Mouse (Mus musculus) spleen, adult 2 months (tissue): ENCODE results near the gene Myo1d. TPM values are rescaled to one million over a fixed set of nuclear protein-coding genes. Genes with fewer than 3 reads are reported as not detected.

Source experiments
- DNase-seq, 2 experiments: peaks; one replicate each; pipeline versions ENCODE4 v3.0.0 to v3.0.0-alpha.2; 2012 to 2021; ENCODE audit warnings: low spot score in 2 of 2, low read depth in 1 of 2
- H3K27ac ChIP-seq: fragments of 200-500 bp; 2 replicates; pipeline ENCODE4 v1.5.1; 2012; ENCODE audit warnings: low read length, inconsistent platforms; ENCODE audit not compliant: insufficient read depth
- H3K27me3 ChIP-seq: fragments of 200-500 bp; 2 replicates; pipeline ENCODE4 v1.6.1; 2012; ENCODE audit warnings: mild to moderate bottlenecking, moderate library complexity, low read length, inconsistent platforms; ENCODE audit not compliant: control insufficient read depth, insufficient read depth
- H3K36me3 ChIP-seq: fragments of 200-500 bp; 2 replicates; pipeline ENCODE4 v1.6.1; 2012; ENCODE audit warnings: mild to moderate bottlenecking, low read length, inconsistent platforms; ENCODE audit not compliant: control insufficient read depth, insufficient read depth
- H3K4me1 ChIP-seq: fragments of 200-500 bp; 2 replicates; pipeline ENCODE4 v1.6.1; 2011; ENCODE audit warnings: inconsistent platforms; ENCODE audit not compliant: control insufficient read depth, insufficient read depth, insufficient read length
- H3K4me3 ChIP-seq: fragments of 200-500 bp; 2 replicates; pipeline ENCODE4 v1.5.1; 2011; ENCODE audit warnings: mild to moderate bottlenecking, inconsistent platforms; ENCODE audit not compliant: insufficient read depth, insufficient read length; ENCODE audit errors: extremely low read depth
- CTCF ChIP-seq: fragments of 200-500 bp; IDR thresholded peaks from 2 replicates; pipeline ENCODE4 v1.5.1; 2011; ENCODE audit warnings: mild to moderate bottlenecking, inconsistent platforms; ENCODE audit not compliant: insufficient read depth, insufficient read length, insufficient replicate concordance; ENCODE audit errors: extremely low read depth
- POLR2A ChIP-seq: fragments of 200-500 bp; IDR thresholded peaks from 2 replicates; pipeline ENCODE4 v1.6.1; 2011; ENCODE audit warnings: low read depth, low read length, inconsistent platforms
- WGBS: fragments of 180-500 bp; shearing (Covaris S2); methylation state at CpG from one replicate; pipeline ENCODE4 v1.1.7; 2018; 5-methylcytosine and 5-hydroxymethylcytosine counted together
- polyA plus RNA-seq: library from polyadenylated mRNA; depleted of rRNA; stranded (reverse); fragments of >200 nt; gene quantifications from 2 replicates; pipeline ENCODE4 v1.2.3, GENCODE M21; 2012

Gene Myo1d
- polyA plus RNA-seq, 1 experiment, result 6.2 TPM

GRCm38 (mm10) chr11:80487904-80488587 is 291.8 kb downstream of the Myo1d start:
- Histone ChIP-seq H3K4me1 (peaks cover 9% of the 10 kb centered on the region; the same call in 1 of the 2 replicates), H3K27me3 (no peaks in the 10 kb centered on the region), H3K27ac (no peak overlapping the region), H3K36me3 (no peaks in the 10 kb centered on the region), H3K4me3 (no peak overlapping the region)
- WGBS, result 87% methylated on average over 15 of the region's 15 CpGs
- DNase-seq, result no peak
- TF ChIP-seq CTCF, result no peak
- TF ChIP-seq POLR2A, result no peak

DNA sequence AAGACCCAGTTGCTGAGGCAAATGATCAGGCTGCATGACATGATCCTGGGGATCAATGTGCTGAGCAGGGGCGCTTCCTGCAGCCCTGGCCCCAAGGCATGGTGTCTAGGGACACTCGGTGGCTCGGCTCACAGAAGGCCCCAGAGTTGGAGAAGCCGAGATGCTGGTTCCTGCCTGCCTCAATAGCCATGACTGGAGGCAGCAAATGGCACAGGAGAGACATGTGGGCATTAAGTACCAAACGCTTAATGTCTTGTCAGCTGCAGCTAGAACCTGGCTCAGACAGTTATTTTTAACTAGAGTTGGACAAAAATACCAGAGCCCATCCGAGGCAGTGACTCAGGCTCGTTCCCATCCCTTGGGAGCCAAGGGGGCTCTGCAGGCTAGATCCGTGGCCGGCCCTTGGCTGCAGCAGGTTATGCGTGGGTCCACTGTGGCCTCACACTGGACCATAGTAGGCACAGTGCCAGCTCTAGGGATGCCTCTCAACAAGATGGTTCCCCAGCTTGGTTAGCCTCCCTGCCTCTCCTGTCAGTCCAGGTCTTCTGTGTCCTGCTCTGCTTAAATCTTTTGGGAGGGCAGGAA is 294.1 kb downstream of the Myo1d start:
- H3K4me3 ChIP-seq, result no peak overlapping the region
- no peak overlapping the region for H3K27ac ChIP-seq
- no peak for DNase-seq
- no peaks in the 10 kb centered on the region for H3K36me3 ChIP-seq
- H3K27me3 ChIP-seq, result no peaks in the 10 kb centered on the region
- no peak for TF ChIP-seq CTCF
- no peak for TF ChIP-seq POLR2A
- H3K4me1 ChIP-seq, result peaks cover 9% of the 10 kb centered on the region; the same call in 1 of the 2 replicates
- 92% methylated on average over 10 of the region's 10 CpGs for WGBS

DNA sequence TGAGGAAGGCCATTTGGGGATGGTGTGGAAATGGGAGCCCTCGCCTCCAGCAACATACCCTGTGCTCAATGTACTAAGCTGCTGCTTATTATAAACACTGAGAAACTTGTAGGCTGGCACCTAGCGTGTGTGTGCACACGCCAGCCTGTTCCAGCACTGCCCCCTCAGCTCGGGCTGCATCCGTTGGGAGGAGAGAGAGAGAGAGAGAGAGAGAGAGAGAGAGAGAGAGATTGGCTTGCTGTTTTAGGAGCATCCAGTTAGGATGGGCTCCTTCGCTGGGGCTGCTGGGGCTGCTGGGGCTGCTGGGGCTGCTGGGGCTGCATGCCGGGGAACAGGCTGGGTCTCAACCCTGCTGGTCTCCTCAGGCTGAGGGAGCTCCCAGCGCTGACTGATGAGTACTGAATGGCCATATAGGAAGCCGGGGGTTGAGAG is 294.7 kb downstream of the Myo1d start:
- Histone ChIP-seq H3K36me3 (no peaks in the 10 kb centered on the region), H3K4me1 (peaks cover 9% of the 10 kb centered on the region; the same call in 1 of the 2 replicates), H3K27me3 (no peaks in the 10 kb centered on the region), H3K4me3 (no peak overlapping the region), H3K27ac (no peak overlapping the region)
- WGBS, result 92% methylated on average over 9 of the region's 9 CpGs
- DNase-seq, result no peak
- TF ChIP-seq CTCF, result no peak
- TF ChIP-seq POLR2A, result no peak

DNA sequence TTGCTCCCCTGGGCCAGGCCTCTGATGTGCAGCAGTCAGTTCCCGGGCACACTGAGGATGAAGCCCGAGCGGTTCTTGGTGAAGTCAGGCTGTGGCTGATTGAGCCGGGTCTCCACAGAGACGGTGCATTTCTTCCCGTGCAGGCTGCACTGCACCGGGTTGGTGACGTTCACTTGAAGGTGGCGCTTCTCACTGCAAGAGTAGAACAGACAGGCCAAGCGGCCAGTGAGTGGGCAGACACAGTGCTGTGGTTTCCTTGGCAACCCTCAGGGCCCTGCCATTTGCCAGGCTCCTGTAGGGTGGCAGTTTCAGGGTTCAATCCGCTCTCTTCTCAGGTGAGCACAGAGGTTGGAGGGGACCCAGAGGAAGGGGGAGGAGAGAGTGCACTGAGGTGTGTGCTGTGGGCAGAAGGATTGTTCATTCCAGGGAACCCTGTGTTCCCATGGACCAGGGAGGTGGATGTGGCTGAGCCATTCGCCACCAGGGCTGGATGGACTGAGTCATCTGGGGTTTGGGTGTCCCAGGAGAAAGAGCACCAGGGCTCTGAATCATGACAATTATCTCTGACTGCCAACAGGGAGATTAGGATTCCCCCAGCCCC is 295.5 kb downstream of the Myo1d start:
- WGBS, result 84% methylated on average over 12 of the region's 12 CpGs
- no peaks in the 10 kb centered on the region for H3K27me3 ChIP-seq
- H3K4me1 ChIP-seq, result peaks cover 1% of the 10 kb centered on the region; the same call in 1 of the 2 replicates
- TF ChIP-seq CTCF, result no peak
- TF ChIP-seq POLR2A, result no peak
- H3K4me3 ChIP-seq, result no peak overlapping the region
- no peaks in the 10 kb centered on the region for H3K36me3 ChIP-seq
- no peak for DNase-seq
- H3K27ac ChIP-seq, result no peak overlapping the region

DNA sequence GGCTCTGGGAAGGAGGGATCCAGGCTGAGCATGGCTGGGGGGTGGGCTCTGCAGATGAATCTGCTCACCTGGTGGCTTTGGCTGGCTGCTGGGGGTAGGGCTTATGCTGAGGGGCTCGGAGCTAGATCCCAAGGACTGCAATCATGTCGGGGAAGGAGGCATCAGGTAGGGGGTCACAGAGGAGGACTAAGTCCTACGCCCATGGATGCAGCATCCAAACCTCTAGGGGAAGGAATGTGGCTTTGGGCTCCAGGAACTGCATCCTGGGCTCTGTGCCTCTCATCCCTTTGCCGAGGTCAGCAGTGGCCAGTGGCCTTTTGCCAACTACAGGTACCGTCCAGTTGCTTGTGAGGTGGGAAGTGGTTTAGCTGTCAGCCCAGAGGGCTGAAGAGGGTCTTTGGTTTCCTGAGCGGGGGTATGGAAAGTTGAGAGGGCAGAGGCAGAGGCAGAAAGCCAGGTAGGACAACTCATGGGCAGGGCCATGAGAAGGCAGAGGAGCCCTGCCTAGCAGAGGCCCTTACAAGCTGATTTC is 296.2 kb downstream of the Myo1d start:
- no peak overlapping the region for H3K27ac ChIP-seq
- WGBS, result 89% methylated on average over 6 of the region's 6 CpGs

GRCm38 (mm10) chr11:80482921-80483320 is 296.9 kb downstream of the Myo1d start:
- no peak overlapping the region for H3K4me3 ChIP-seq
- no peak overlapping the region for H3K27ac ChIP-seq
- H3K27me3 ChIP-seq, result no peaks in the 10 kb centered on the region
- peaks cover 3% of the 10 kb centered on the region for H3K4me1 ChIP-seq
- 97% methylated on average over 7 of the region's 7 CpGs for WGBS
- no peaks in the 10 kb centered on the region for H3K36me3 ChIP-seq
- no peak for DNase-seq
- TF ChIP-seq POLR2A (no peak), CTCF (no peak)

More for the DNA sequence above, 296.2 kb downstream of the Myo1d start:
- TF ChIP-seq POLR2A (no peak), CTCF (no peak)
- no peak overlapping the region for H3K4me3 ChIP-seq
- DNase-seq, result no peak
- no peaks in the 10 kb centered on the region for H3K36me3 ChIP-seq
- no peaks in the 10 kb centered on the region for H3K27me3 ChIP-seq
- H3K4me1 ChIP-seq, result no peaks in the 10 kb centered on the region; the same call in 1 of the 2 replicates
